Mouse (Mus musculus) activated CD4-positive, CD25-positive, alpha-beta regulatory T cell, adult 4 months (primary cell): ENCODE results near the gene Def6. TPM values are rescaled to one million over a fixed set of nuclear protein-coding genes. Genes with fewer than 3 reads are reported as not detected.

ENCODE experiments used
- ATAC-seq: one replicate; pipeline ENCODE4 v1.8.0; 2017
- polyA plus RNA-seq, 2 experiments: library from polyadenylated mRNA; unstranded; fragments of 100-300 nt; shearing (Covaris generic); gene quantifications; one replicate each; pipeline ENCODE4 v1.2.1; 2017

The Def6 gene
- polyA plus RNA-seq, 2 experiments from 2014 or later, result 36.2 to 43.1 TPM

- no peak for ATAC-seq
These were observed 36.6 kb downstream of the Def6 start for GRCm38 (mm10) chr17:28244214-28244613.

DNA sequence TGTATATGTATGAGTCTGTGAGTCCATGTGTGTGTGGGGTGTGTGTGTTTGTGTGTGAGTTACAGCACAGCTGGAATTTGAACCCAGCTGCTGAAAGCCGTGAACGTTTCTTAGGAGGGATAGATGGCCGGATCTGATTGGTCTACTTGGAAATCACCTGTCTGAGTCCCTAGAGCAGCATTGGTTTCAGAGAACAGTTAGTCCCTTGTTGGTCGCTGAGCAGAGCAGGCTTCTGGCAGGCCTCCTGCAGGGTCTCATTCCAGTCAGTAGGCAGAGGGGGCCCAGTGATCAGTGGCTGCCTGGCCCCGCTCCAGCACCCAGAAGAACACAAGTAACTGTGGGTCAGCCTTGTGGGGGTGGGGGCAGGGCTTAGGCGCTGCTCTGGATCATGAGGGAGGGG lies 37.1 kb downstream of the Def6 start:
- no peak for ATAC-seq

- ATAC-seq, result no peak
These were observed 39.1 kb downstream of the Def6 start for GRCm38 (mm10) chr17:28246640-28247039.

DNA sequence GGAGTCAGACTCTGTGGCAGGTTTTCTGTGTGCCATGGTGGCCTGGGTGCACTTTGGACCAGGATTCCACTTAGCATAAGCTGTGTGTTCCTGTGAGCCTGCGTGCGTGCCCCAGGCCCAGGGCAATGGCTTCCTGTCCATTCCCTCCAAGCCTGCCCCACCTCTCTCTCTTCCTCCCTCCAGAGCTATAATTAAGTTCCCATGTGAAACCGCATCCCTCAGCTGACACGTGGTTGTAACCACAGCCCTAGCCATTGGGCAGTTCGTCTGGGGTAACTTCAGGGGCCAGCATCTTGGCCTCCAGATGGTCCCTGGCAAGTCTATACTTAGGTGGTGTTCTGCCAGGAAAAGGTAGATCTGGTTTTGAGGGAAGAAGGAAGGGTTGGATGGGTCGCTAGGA lies 40.0 kb downstream of the Def6 start:
- no peak for ATAC-seq

GRCm38 (mm10) chr17:28249062-28249461 lies 41.5 kb downstream of the Def6 start:
- ATAC-seq, result no peak

DNA sequence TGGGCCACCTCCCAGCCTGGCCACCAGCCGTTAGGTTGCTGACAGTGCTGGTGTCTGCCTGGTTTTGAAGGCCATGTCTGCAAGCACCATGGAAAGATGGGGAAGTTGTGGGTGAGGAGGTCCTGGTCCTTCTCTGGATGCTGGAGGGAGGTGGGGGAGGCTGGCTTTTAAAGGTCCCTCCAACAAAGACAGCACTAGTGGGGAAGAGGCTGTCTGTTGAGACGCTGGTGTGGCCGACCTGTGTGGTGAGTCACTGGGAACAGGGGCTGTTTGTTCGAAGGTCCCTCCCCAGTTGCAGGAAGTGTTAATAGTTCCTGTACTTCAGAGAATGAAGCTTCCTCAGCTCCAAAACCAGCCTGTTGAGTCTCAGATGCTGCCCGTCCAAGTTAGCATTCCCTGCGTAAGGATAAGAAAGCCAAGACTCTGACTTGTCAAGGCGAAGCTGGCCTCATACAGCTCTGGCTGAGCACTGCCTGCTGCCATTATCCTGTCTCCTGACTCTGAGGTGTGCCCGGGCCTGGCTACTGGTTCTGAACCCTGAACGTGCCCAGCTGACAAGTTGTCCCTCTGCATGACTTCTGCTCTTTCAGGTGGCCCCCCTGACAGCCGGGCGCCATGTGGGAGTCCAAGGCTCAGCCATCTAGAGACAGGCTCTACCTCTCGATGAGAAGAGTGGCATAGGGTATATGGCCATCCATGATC lies 44.2 kb downstream of the Def6 start:
- ATAC-seq, result no peak

DNA sequence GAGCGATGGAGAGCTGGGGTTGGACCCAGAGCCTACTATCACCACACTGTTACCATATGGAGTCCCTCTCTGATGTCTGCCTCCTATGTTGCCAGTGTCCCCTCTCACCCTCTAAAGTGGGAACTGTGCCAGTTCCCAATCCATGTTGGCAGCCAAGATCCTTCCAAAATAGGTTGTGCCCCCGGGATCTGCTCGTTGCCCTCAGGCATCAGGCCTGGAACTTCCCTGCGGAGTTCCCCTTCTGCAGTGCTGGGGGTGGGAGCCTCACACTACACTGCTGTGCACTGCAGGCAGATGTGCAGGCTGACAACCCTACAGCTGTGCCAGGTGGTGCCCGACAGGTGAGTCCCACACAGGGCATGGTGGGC lies 44.7 kb downstream of the Def6 start:
- ATAC-seq, result no peak

DNA sequence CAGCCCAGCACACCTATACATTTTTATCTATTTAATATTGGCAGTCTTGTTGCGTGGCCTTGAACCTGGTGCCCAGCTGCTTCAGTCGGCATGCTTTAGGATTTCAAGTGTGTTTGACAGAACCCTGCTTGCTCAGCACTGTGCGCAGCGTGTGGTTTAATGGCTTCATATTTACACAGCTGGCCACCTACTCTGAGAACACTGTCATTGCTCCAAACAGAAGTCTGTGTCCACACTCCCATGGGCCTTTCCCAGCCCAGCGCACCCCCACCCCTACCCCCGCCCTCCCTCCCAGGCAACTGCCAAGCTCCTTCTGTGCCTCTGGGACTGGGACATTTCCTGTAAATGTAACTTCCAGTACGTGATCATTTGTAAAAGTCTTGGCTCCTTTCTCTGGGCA lies 45.6 kb downstream of the Def6 start:
- ATAC-seq, result no peak

- no peak for ATAC-seq
These were observed 47.2 kb downstream of the Def6 start for GRCm38 (mm10) chr17:28254804-28255203.

- no peak for ATAC-seq
These were observed 48.1 kb downstream of the Def6 start for GRCm38 (mm10) chr17:28255651-28256050.

- peak; percentile 96 for ATAC-seq
These were observed 49.2 kb downstream of the Def6 start for GRCm38 (mm10) chr17:28256651-28257328.

DNA sequence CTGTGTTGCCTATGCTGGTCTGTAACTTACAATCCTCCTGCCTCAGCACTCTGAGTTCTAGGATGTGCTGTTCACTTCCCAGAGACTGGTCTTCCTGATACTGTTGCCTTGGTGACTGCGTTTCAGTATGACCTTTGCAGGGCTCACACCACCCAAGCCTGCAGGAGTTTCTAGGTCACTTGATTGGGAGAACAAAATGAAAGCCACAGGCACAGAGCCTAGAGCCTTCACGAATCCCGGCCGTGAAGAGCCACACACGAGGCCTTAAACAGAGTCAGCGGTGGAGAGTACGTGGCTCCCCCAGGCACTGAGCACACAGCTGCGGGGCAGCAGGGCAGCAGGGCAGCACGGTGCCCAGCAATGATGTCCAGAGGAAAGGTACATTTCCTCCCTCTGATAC lies 50.7 kb downstream of the Def6 start:
- no peak for ATAC-seq

DNA sequence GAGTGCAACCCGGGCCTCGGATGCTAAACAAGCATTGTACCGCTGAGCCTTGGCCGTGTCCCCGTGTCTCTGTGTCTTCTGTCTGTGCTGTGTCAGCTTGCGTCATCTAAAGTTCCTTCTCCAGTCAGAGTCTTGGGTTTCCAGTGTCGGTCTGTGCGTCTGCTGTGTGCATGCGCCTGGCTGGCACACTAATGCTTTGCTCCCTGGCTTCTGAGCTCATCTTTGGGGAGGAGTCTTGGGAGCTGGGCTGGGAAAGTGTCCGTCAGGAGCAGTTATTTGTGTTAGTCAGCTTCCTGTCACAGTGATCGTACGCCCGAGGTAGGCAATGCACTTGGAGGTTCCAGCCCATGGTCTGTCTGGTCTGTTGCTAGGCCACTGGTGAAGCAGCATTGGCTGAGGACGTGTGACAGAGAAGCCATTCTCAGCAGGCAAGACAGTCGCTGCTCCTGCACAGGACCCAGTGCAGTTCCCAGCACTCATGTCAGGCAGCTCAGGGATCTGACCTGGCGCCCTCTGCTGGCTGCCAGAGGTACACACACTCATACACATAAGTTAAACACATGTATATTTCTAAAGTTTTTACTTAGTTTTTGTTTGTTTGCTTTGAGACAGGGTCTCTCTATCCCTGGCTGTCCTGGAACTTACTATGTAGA lies 52.4 kb downstream of the Def6 start:
- ATAC-seq, result no peak

DNA sequence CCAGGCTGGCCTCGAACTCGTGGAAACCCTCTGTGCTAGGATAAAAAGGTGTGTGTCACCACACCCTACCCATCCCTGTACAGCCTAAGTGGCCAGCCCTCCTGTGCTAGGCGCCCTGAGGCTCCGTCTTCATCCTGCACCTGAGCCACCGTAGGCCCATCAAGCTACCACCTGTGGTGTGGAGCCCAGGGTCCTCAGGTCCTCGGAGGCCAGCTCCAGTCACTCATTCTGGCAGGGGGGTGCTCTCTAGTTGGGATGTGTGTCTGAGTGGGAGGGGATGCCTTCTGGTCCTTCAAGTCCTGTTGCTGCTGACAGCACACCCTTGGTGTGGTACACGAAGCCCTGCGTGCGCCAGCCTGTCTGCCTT lies 52.9 kb downstream of the Def6 start:
- ATAC-seq, result no peak

DNA sequence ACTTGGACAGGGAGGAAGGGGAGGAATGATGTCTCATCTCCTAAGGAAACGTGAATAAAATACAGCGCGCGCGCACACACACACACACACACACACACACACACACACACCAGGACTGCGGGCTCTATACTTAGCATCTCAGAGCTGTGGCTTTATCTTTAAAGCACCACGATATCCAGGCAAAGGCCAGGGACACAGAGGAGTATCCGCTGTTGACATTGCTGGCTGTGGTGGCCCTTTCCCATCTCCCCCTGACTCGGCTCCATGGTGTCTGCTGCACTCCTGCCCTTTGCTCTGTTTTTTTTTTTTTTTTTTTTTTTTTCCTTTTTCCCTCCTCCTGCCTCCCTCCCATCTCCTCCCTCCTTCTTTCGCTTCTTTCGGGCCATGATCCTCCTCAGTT lies 54.2 kb downstream of the Def6 start:
- no peak for ATAC-seq

DNA sequence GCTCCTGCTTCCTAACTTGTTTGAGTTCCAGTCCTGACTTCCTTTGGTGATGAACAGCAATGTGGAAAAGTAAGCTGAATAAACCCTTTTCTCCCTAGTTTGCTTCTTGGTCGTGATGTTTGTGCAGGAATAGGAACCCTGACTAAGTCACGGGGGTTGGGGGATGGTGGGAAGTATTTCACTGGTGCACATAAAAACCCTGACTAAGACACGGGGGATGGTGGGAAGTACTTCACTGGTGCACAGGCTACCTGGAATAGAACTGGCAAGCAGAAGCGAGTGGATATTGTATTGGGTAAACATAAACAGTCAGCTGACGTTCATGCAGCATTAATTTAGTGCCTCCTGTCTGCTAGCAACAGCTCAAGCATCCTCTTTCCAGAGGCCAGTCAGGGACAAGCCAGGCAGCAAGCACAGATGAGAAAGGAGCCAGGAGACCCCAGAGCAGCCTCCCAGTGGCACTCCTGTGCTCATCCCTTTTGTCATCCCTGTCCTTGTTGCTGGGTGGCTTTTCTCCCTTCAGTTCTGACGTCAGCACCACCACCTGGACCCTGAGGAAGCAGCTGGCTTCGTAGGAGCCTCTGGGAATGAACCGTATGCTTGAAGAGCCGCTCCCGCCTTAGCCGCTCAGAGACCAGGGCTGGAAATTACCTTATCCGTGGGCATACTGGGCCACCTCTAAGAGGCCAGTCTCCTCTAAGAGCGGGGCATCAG lies 55.8 kb downstream of the Def6 start:
- no peak for ATAC-seq

DNA sequence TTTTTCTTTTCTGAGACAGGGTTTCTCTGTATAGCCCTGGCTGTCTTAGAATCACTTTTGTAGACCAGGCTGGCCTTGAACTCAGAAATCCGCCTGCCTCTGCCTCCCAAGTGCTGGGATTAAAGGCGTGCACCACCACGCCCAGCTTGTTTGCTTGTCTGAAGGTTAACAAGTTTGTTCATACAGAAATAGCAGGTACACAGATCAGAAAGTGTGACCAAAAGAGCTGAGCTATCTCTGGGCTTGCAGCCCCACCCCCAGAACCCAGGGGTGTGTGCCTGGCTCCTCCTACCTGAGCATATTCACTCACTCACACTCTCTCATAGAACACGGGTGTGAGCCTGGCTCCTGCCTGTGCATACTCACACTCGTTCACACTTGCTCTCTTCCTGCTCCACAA lies 59.7 kb downstream of the Def6 start:
- no peak for ATAC-seq

GRCm38 (mm10) chr17:28270165-28270564 lies 62.6 kb downstream of the Def6 start:
- no peak for ATAC-seq

- no peak for ATAC-seq
These were observed 64.1 kb downstream of the Def6 start for GRCm38 (mm10) chr17:28271537-28272266.

DNA sequence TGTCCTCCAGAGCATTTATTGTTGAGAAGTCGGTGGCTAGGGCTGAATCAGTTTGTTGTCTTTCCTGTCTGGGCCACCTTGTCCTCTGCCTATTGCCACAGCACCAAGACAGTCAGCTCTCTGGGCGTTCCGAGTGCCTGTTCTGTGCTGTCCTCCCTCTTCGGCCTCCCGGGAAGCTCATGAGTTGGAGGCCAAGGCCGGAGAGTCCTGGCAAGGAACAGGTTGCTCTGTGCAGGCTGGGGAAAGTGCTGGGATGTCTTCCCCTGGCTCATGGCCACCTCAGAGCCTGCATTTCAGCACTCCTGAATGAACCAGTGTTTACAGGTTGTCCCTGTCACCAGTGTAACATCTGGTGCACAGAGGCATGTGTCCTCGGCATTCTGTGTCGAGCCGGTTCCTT lies 64.7 kb downstream of the Def6 start:
- ATAC-seq, result no peak

- ATAC-seq, result no peak
These were observed 65.3 kb downstream of the Def6 start for GRCm38 (mm10) chr17:28272837-28273236.

GRCm38 (mm10) chr17:28274739-28275138 lies 67.2 kb downstream of the Def6 start:
- no peak for ATAC-seq

- no peak for ATAC-seq
These were observed 69.6 kb downstream of the Def6 start for GRCm38 (mm10) chr17:28277226-28277625.
